Mouse (Mus musculus) testis, postnatal 14 days (tissue): Measurements from ENCODE around the gene Slc30a2.
A peak's percentile ranks its signal among the peaks of the same experiment; 100 is the strongest.
"Not testable (repeated sequence)": the region's sequence is repeated elsewhere in the genome, so short reads cannot be mapped to it uniquely, and the experiment has no call there.

ENCODE experiments used
- DNase-seq: peaks from one replicate; pipeline ENCODE4 v3.0.0; 2021; ENCODE audit warnings: low spot score

Slc30a2 gene

DNA sequence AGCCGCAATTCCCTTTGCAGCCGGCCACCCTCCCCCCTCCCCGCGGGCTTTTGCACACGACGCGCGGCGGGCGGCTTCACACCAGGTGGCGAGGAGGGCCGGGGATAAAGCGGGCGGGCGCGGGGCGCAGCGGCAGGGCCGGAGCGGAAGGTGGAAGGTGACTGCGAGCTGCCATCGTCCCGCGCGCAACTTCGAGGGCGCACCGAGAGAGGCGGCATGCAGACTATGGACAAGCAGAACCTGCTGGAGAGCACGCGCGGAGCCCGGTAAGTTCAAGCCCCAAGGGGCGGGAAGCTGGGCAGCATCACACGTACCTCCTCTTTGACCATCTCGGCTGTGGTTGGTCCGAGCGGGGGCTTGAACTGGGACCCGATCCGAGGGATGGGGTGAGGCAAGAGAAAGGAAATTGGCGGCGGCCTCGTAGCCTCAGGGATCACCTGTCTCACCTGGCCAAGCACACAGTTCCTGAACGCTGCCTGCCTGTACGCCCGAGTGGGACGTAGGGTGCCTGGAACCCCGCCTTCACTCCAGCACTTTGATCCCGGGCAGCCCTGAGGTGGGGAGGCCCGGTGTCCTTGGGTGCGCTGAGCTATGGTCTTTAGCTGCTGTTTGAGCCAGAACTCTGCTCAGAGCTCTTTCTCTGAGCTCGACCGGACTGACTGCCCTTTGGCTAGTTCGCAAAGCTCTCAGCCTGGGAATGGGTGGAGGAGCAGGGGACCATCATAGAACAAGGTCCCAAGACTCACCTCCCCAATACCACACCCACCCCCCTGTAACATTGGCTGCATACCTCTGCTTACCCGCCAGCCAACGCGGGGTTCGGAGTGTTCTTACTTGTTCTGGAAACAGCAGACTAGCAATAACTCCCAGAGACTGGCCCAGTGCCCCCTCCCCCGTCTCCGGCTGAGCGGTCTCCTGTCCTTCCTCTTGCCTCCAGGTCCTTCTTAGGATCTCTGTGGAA lies at the start of gene Slc30a2:
Slc30a2 (plus strand) TSS at position 111 of the 961 bp plus-strand sequence.
- DNase-seq: peak; percentile 71

GRCm38 (mm10) chr4:134293692-134294163 lies 49.3 kb upstream of the Slc30a2 start:
- no peak for DNase-seq

- DNase-seq: not testable (repeated sequence)
Measured at GRCm38 (mm10) chr4:134296096-134296495, 46.9 kb upstream of the Slc30a2 start.

DNA sequence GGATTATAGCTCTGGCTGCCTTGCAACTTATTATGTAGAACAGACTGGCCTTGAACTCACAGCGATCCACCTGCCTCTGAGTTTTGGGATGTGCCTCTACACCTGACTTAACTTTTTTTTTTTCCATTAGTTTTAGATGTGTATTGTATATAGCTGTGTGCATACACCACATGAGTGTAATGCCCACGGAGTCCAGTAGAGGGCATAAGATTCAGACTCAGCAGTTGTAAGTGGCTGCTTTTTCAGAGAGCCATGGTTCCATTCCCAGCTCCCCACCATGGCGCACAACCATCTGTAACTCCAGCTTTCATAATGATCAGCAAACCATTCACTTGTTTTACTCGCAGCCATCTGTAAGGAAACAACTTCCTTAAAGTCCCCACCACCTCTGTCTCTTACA lies 46.5 kb upstream of the Slc30a2 start:
- no peak for DNase-seq

- no peak for DNase-seq
Measured at GRCm38 (mm10) chr4:134297369-134297768, 45.6 kb upstream of the Slc30a2 start.

- DNase-seq: no peak
Measured at GRCm38 (mm10) chr4:134298626-134299497, 44.1 kb upstream of the Slc30a2 start.

GRCm38 (mm10) chr4:134299498-134299810 lies 43.5 kb upstream of the Slc30a2 start:
- DNase-seq: no peak

DNA sequence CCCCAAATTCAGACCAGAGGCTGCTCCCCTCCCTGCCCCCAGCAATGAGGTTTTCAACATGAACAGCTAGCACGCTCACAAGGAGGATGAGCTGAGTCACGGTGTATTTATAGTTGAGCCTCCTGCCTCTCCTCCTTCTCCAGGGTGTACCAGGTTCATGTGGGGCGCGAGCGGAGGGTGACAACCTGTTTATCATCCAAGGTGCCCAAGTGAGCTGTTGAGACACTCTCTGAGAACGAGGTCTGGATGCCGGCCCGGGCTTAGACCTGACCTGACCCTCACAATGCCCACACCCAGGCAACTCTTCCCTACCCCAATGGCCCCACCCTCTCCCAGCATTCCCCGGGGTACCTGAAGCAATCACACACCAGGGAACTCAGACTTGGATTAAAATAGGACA lies 42.7 kb upstream of the Slc30a2 start:
- DNase-seq: no peak

- no peak for DNase-seq
Measured at GRCm38 (mm10) chr4:134302084-134302483, 40.9 kb upstream of the Slc30a2 start.

DNA sequence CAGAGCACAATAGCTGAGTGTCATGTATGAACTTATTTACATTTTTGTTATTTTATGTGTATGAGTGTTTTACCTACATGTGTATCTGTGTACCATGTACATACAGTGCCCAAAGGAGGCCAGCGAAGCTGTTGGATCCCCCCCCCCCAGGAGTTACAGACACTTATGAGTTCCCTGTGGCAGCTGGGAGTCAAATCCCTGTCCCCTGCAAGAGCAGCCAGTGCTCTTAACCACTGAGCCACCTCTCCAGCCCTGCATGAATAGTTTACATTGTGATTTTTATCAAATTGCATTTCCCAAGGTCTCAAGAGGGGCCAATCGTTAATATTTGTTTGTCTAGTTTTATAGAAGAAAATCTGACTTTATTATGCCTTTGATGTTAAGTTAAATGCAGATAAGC lies 36.0 kb upstream of the Slc30a2 start:
- DNase-seq: no peak

GRCm38 (mm10) chr4:134307367-134308072 lies 35.5 kb upstream of the Slc30a2 start:
- DNase-seq: peak; percentile 36

DNA sequence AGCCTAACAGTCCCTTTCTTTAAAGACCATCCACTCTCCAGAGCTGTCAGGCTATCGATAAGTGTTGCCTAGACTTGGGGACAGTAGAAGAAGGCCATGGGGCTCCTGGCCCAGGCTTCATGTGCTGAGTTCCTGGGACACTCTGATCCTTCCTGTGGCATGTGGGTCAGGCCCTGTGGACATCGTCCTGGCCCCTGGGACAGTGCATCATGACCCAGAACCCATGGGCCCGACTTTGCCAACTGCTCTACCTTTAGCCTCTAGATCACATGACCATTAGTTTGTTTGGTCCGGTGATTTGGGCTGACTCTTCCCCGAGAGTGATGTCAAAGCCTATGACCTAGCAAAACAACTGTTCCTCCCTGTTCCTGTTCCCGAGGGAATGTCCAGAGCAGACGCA lies 32.9 kb upstream of the Slc30a2 start:
- DNase-seq: no peak

- no peak for DNase-seq
Measured at GRCm38 (mm10) chr4:134310656-134311055, 32.3 kb upstream of the Slc30a2 start.

- no peak for DNase-seq
Measured at GRCm38 (mm10) chr4:134311784-134312183, 31.2 kb upstream of the Slc30a2 start.

GRCm38 (mm10) chr4:134312341-134312740 lies 30.6 kb upstream of the Slc30a2 start:
- DNase-seq: no peak

GRCm38 (mm10) chr4:134312901-134313300 lies 30.1 kb upstream of the Slc30a2 start:
- peak; percentile 63 for DNase-seq

- DNase-seq: no peak
Measured at GRCm38 (mm10) chr4:134314081-134314655, 28.8 kb upstream of the Slc30a2 start.

- DNase-seq: no peak
Measured at GRCm38 (mm10) chr4:134314876-134315275, 28.1 kb upstream of the Slc30a2 start, which contains the start of gene Trim63. Trim63 (plus strand) TSS chr4:134315120.

GRCm38 (mm10) chr4:134315470-134315869 lies 27.5 kb upstream of the Slc30a2 start:
- no peak for DNase-seq

DNA sequence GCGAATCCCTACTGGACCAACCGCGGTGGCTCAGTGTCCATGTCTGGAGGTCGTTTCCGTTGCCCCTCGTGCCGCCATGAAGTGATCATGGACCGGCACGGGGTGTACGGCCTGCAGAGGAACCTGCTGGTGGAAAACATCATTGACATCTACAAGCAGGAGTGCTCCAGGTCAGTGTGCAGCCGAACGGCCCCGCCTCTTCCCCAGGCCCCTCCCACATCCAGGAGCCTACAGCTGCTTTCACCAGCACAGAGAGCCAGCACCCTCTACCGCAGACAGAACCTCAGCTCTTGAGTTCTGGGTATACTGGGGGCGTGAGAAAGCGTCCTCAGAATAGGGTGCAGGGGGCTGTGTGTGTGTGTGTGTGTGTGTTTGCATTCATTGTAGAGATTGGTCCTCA lies 26.6 kb upstream of the Slc30a2 start:
- no peak for DNase-seq

GRCm38 (mm10) chr4:134319074-134319473 lies 23.9 kb upstream of the Slc30a2 start:
- DNase-seq: no peak

DNA sequence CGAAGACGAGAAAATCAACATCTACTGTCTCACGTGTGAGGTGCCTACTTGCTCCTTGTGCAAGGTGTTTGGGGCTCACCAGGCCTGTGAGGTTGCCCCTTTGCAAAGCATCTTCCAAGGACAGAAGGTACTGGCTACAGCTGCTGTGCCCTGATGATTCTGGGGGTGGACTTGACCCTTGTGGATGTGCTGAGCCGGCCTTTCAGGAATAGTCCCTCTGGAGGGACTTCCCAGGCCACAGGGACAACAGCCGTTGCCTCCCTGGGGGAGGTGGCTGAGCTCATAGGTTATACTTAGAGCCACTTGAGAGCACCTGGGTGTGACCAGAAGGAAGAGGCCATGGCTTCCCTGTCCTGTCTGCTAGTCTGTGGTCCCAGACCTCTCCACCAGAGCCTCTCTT lies 23.3 kb upstream of the Slc30a2 start:
- DNase-seq: no peak
